Mouse (Mus musculus) kidney, postnatal 0 days (tissue): ENCODE data around the gene Raet1d. TPM values are rescaled to one million over a fixed set of nuclear protein-coding genes. Genes with fewer than 3 reads are reported as not detected.
A peak's percentile ranks its signal among the peaks of the same experiment; 100 is the strongest.
"Not testable (repeated sequence)": the region's sequence is repeated elsewhere in the genome, so short reads cannot be mapped to it uniquely, and the experiment has no call there.

ENCODE experiments used
- ATAC-seq: fragments of 200-750 bp; cut with Nextera tagmentation; replicated peaks from 2 replicates; pipeline ENCODE4 v1.8.0; 2017; ENCODE audit warnings: low read depth, moderate number of reproducible peaks, moderate TSS enrichment, moderate library complexity; ENCODE audit not compliant: low FRiP score
- DNase-seq: peaks from one replicate; pipeline ENCODE4 v3.0.0-alpha.2; 2016; ENCODE audit warnings: low spot score
- H3K27ac ChIP-seq: fragments of 300-500 bp; sonication (generic); 2 replicates; pipeline ENCODE4 v1.5.1; 2014; ENCODE audit warnings: mild to moderate bottlenecking
- H3K27me3 ChIP-seq: fragments of 300-500 bp; sonication (generic); 2 replicates; pipeline ENCODE4 v1.6.1; 2014; ENCODE audit warnings: low read length, mixed read lengths; ENCODE audit not compliant: insufficient read depth
- H3K36me3 ChIP-seq: fragments of 300-500 bp; sonication (generic); 2 replicates; pipeline ENCODE4 v1.6.1; 2014; ENCODE audit warnings: low read length, mixed read lengths; ENCODE audit not compliant: insufficient read depth
- H3K4me1 ChIP-seq: fragments of 300-500 bp; sonication (generic); replicated peaks from 2 replicates; pipeline ENCODE4 v1.6.1; 2014; ENCODE audit warnings: antibody characterized with exemption, low read length, mixed read lengths; ENCODE audit not compliant: insufficient read depth
- H3K4me2 ChIP-seq: fragments of 300-500 bp; sonication (generic); 2 replicates; pipeline ENCODE4 v1.6.1; 2014; ENCODE audit warnings: mild to moderate bottlenecking, low read length, moderate library complexity, mixed read lengths
- H3K4me3 ChIP-seq: fragments of 300-500 bp; sonication (generic); replicated peaks from 2 replicates; pipeline ENCODE4 v1.5.1; 2014; ENCODE audit warnings: low read depth, low read length
- H3K9ac ChIP-seq: fragments of 300-500 bp; sonication (generic); 2 replicates; pipeline ENCODE4 v1.6.1; 2014; ENCODE audit warnings: low read depth, low read length
- H3K9me3 ChIP-seq: fragments of 300-500 bp; sonication (generic); replicated peaks from 2 replicates; pipeline ENCODE4 v1.6.1; 2016; ENCODE audit warnings: low read length, inconsistent platforms, mixed read lengths
- CTCF ChIP-seq: IDR thresholded peaks from 2 replicates; pipeline ENCODE4 v1.5.1; 2016; ENCODE audit warnings: antibody characterized with exemption, low read depth, mild to moderate bottlenecking, moderate library complexity
- WGBS: fragments of 180-500 bp; shearing (Covaris S2); extraction: QIAGEN DNeasy Blood & Tissue Kit; methylation state at CpG from one replicate; pipeline ENCODE4 v1.1.7; 2014; 5-methylcytosine and 5-hydroxymethylcytosine counted together
- polyA plus RNA-seq: library from polyadenylated mRNA; unstranded; fragments of >200 nt; fragmentation: Nextera tagmentation; extraction: Ambion mirVana; gene quantifications from 2 replicates; pipeline ENCODE4 v1.2.1, GENCODE M21; 2015

Raet1d gene
- polyA plus RNA-seq, result 5.3 and 5.6 TPM in 2 replicates

GRCm38 (mm10) chr10:22360252-22360651 lies at the start of gene Raet1d:
TSS of gene Raet1d (plus strand) at chr10:22360552.
- not testable (repeated sequence) for H3K9ac ChIP-seq, H3K27ac ChIP-seq, H3K9me3 ChIP-seq, H3K27me3 ChIP-seq, H3K36me3 ChIP-seq, ATAC-seq, DNase-seq, H3K4me2 ChIP-seq, H3K4me3 ChIP-seq, H3K4me1 ChIP-seq
- 77% methylated on average over 3 of the region's 3 CpGs for WGBS

- no peak for ATAC-seq
- Histone ChIP-seq H3K9me3 (no peaks in the 10 kb centered on the region), H3K4me3 (no peak overlapping the region), H3K4me2 (no peak overlapping the region), H3K27ac (no peak overlapping the region), H3K9ac (no peak overlapping the region), H3K27me3 (no peaks in the 10 kb centered on the region), H3K4me1 (no peaks in the 10 kb centered on the region), H3K36me3 (no peaks in the 10 kb centered on the region)
- DNase-seq, result no peak
- 92% methylated on average over 2 of the region's 2 CpGs for WGBS
- TF ChIP-seq CTCF, result no peak
These were observed 37.5 kb upstream of the Raet1d start for GRCm38 (mm10) chr10:22322858-22323257.

DNA sequence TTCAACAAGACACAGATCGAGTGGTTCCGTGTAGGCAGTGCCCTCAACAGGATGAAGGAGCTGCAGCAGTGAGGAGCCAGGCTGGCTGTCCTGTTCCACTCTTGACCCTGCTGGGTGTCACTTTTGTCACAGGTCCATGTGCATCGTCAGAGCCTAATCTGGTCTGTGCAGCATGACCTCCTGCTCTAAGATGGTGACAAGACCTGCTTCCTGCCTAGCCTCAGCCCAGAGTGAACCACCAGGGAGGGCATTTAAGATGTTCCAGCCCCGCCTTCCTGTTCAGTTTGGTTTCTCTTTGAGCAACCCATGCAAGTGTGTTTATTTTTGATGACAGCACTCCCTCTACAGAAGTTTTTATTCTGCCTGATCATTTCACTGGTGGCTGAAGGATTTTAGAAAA lies 14.6 kb upstream of the Raet1d start:
- H3K27ac ChIP-seq, ATAC-seq, H3K36me3 ChIP-seq, H3K4me3 ChIP-seq, H3K4me1 ChIP-seq, H3K27me3 ChIP-seq, H3K4me2 ChIP-seq, DNase-seq, H3K9ac ChIP-seq, H3K9me3 ChIP-seq: not testable (repeated sequence)
- 79% methylated on average over 4 of the region's 4 CpGs for WGBS

DNA sequence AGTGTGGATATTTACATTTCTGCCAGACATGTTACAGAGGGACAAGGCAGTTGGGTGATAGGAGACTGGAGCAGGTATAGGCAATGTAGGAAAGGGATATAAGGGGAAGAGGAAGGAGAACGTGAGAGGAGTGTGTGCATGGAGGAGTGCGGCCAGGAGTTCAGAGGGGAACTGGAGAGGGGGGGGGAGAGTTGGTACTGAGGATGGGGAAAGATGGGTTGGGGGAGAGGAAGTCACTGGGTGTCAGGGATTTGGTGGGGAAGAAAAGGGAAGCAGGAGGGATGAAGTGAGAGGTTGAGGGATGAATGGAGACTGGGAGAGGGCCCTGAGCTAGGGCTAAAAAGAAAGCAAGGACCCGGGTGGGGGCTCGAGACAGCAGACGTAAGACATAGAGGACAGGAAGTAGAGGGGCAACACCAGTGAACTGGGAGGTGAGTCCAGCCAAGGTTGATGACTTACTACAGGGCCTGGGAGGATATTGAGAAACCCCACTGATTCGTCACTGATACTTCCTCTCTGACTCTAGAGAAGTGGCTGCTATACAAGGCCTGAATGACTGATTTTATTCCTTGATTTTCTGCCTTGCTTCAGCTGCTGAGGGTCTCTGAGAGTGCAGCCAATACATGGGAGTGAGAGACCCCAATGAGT lies 6.7 kb upstream of the Raet1d start:
- H3K27me3 ChIP-seq, H3K4me2 ChIP-seq, H3K4me3 ChIP-seq, ATAC-seq, H3K27ac ChIP-seq, H3K36me3 ChIP-seq, H3K9me3 ChIP-seq, DNase-seq, H3K4me1 ChIP-seq, H3K9ac ChIP-seq: not testable (repeated sequence)
- WGBS, result 74% methylated on average over 6 of the region's 6 CpGs

- H3K9ac ChIP-seq, H3K4me1 ChIP-seq, ATAC-seq, H3K4me2 ChIP-seq, H3K27me3 ChIP-seq, H3K4me3 ChIP-seq, H3K9me3 ChIP-seq, H3K27ac ChIP-seq, H3K36me3 ChIP-seq, DNase-seq: not testable (repeated sequence)
- 83% methylated on average over 2 of the region's 2 CpGs for WGBS
These were observed 6.2 kb upstream of the Raet1d start for GRCm38 (mm10) chr10:22354196-22354574.

DNA sequence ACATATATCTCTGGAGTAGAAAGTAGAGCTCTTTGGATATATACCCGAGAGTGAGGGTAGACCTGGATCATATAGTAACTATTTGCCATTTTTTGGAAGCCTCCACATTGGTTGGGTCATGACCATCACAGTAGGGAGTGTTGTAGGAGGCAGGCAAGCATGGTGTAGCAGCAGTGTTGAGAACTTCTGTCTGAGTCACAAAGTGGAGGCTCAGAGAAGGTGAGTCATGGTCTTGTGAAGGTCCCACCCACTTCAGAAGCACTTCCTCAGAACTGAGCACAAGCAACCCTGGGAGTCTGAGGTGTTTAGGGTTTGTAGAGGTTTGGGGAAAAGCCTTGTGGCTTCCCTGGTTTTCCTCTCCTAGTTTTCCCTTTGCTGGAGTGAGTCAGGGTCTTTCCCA lies 3.0 kb upstream of the Raet1d start:
- H3K36me3 ChIP-seq, H3K4me3 ChIP-seq, H3K9ac ChIP-seq, H3K27me3 ChIP-seq, DNase-seq, H3K4me2 ChIP-seq, H3K9me3 ChIP-seq, H3K4me1 ChIP-seq, ATAC-seq, H3K27ac ChIP-seq: not testable (repeated sequence)
- WGBS, result 82% methylated on average over 1 of the region's 1 CpGs

- not testable (repeated sequence) for H3K27ac ChIP-seq
- WGBS, result 31% methylated on average over 2 of the region's 2 CpGs
These were observed 605 bp downstream of the Raet1d start for GRCm38 (mm10) chr10:22360957-22361356.

GRCm38 (mm10) chr10:22361415-22362352 lies 1.3 kb downstream of the Raet1d start:
- H3K4me1 ChIP-seq, H3K36me3 ChIP-seq, H3K27me3 ChIP-seq, H3K9ac ChIP-seq, DNase-seq, H3K27ac ChIP-seq, H3K4me3 ChIP-seq, H3K9me3 ChIP-seq, ATAC-seq: not testable (repeated sequence)
- peak overlapping the region; percentile 32 for H3K4me2 ChIP-seq
- WGBS, result 0% methylated on average over 8 of the region's 15 CpGs

More at GRCm38 (mm10) chr10:22360957-22361356, 605 bp downstream of the Raet1d start:
- H3K9ac ChIP-seq, H3K4me2 ChIP-seq, H3K36me3 ChIP-seq, ATAC-seq, H3K9me3 ChIP-seq, H3K4me3 ChIP-seq, DNase-seq, H3K27me3 ChIP-seq, H3K4me1 ChIP-seq: not testable (repeated sequence)

DNA sequence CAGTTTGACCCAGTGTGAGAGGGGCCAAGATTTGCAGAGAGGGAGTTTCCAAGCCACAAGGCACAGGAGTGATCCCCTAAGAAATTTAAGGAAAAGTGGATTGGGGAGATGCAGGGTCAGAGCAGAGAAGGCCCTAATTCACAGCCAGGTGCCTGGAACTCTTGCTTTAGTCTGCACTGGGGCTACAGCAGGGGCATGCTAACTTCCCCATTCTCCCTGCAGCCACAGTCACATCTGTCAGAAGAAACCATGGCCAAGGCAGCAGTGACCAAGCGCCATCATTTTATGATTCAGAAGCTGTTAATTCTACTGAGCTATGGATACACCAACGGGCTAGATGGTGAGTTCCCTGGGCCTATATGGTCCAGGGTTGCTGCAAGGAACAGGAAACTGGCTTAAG lies 2.1 kb downstream of the Raet1d start:
- not testable (repeated sequence) for H3K27me3 ChIP-seq, H3K4me2 ChIP-seq, H3K4me3 ChIP-seq, DNase-seq, ATAC-seq, H3K36me3 ChIP-seq, H3K9me3 ChIP-seq, H3K27ac ChIP-seq, H3K4me1 ChIP-seq, H3K9ac ChIP-seq
- 77% methylated on average over 1 of the region's 2 CpGs for WGBS
